Mouse (Mus musculus) kidney, embryonic 16.5 days (tissue): ENCODE results near the gene Gm10961. TPM values are rescaled to one million over a fixed set of nuclear protein-coding genes. Genes with fewer than 3 reads are reported as not detected.

Source experiments
- ATAC-seq: fragments of 200-750 bp; cut with Nextera tagmentation; 2 replicates; pipeline ENCODE4 v1.8.0; 2017; ENCODE audit warnings: moderate TSS enrichment; ENCODE audit not compliant: low FRiP score, low TSS enrichment
- H3K27ac ChIP-seq: fragments of 300-500 bp; sonication (generic); 2 replicates; pipeline ENCODE4 v1.5.1; 2014; ENCODE audit warnings: low read length
- H3K27me3 ChIP-seq: fragments of 300-500 bp; sonication (generic); 2 replicates; pipeline ENCODE4 v1.6.1; 2014; ENCODE audit warnings: low read length, control low read depth, mixed read lengths; ENCODE audit not compliant: insufficient read depth
- H3K36me3 ChIP-seq: fragments of 300-500 bp; sonication (generic); 2 replicates; pipeline ENCODE4 v1.6.1; 2014; ENCODE audit warnings: low read length, control low read depth, mixed read lengths; ENCODE audit not compliant: insufficient read depth
- H3K4me1 ChIP-seq: fragments of 300-500 bp; sonication (generic); 2 replicates; pipeline ENCODE4 v1.6.1; 2014; ENCODE audit warnings: low read length, control low read depth, mixed read lengths; ENCODE audit not compliant: insufficient read depth
- H3K4me2 ChIP-seq: fragments of 300-500 bp; sonication (generic); replicated peaks from 2 replicates; pipeline ENCODE4 v1.6.1; 2014; ENCODE audit warnings: low read depth, low read length
- H3K4me3 ChIP-seq: fragments of 300-500 bp; sonication (generic); 2 replicates; pipeline ENCODE4 v1.5.1; 2014; ENCODE audit warnings: mild to moderate bottlenecking, low read length
- H3K9ac ChIP-seq: fragments of 300-500 bp; sonication (generic); replicated peaks from 2 replicates; pipeline ENCODE4 v1.6.1; 2014; ENCODE audit warnings: low read length
- H3K9me3 ChIP-seq: fragments of 300-500 bp; sonication (generic); 2 replicates; pipeline ENCODE4 v1.6.1; 2016; ENCODE audit warnings: low read length, control low read depth
- WGBS: fragments of 180-500 bp; shearing (Covaris S2); extraction: QIAGEN DNeasy Blood & Tissue Kit; methylation state at CpG from one replicate; pipeline ENCODE4 v1.1.7; 2014; 5-methylcytosine and 5-hydroxymethylcytosine counted together
- polyA plus RNA-seq: library from polyadenylated mRNA; unstranded; fragments of >200 nt; fragmentation: Nextera tagmentation; extraction: Ambion mirVana; gene quantifications from 2 replicates; pipeline ENCODE4 v1.2.1, GENCODE M21; 2015

The Gm10961 gene
- polyA plus RNA-seq, 1 experiment from 2014 or later, result not detected

DNA sequence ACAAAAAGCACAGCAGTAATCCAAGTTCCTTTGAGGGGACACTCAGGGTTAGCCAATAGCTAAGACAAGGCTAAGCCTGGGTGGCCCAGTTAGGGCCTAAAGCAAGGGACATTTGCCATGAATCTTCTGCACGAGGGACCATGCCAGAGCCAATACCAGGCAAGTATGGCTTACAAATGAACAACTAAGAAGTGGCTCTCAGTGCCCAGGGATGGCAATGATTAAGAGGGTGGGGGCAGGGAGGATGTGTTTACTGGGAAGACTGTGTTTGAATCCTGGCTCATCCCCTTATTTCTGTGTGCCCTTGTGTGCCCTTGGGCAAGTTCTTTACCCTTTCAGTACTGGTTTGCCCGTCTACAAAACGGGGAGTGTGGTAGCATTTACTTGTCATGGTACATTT is 21.7 kb upstream of the Gm10961 start:
- WGBS, result 52% methylated on average over 3 of the region's 3 CpGs
- H3K4me1 ChIP-seq, result peaks cover 12% of the 10 kb centered on the region; the same call in 1 of the 2 replicates
- peaks cover 21% of the 10 kb centered on the region for H3K36me3 ChIP-seq
- H3K9ac ChIP-seq, result no peak overlapping the region
- no peak overlapping the region for H3K4me2 ChIP-seq
- no peaks in the 10 kb centered on the region for H3K9me3 ChIP-seq
- H3K4me3 ChIP-seq, result no peak overlapping the region
- H3K27me3 ChIP-seq, result peaks cover 4% of the 10 kb centered on the region; the same call in 1 of the 2 replicates
- H3K27ac ChIP-seq, result no peak overlapping the region
- ATAC-seq, result 0 out of 2 replicates have a peak, but pooled peaks have one; percentile 19

DNA sequence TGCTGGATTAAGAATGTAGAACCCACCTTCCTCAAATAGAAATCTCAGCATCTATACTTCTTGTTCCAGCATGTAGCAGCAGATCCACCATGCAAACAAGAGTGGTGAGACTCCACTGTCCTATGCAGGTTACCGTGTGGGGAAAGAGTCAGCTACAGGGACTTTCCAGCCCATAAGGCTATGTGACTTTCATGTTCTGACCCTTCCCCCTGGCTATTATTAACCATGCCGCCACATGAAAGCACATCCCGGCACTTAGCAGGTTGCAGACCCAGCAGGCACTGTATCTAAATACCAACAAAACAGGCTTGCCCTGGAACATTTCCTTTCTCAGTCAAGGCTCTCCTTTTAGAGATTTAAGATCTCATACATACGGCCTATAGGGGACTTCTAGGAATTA is 19.7 kb upstream of the Gm10961 start:
- Histone ChIP-seq H3K4me3 (no peak overlapping the region), H3K4me1 (peaks cover 12% of the 10 kb centered on the region; the same call in 1 of the 2 replicates), H3K4me2 (no peak overlapping the region), H3K27ac (no peak overlapping the region), H3K36me3 (peaks cover 42% of the 10 kb centered on the region), H3K27me3 (no peaks in the 10 kb centered on the region; the same call in 1 of the 2 replicates), H3K9me3 (no peaks in the 10 kb centered on the region), H3K9ac (no peak overlapping the region)
- ATAC-seq, result no peak
- WGBS, result 46% methylated on average over 4 of the region's 4 CpGs

DNA sequence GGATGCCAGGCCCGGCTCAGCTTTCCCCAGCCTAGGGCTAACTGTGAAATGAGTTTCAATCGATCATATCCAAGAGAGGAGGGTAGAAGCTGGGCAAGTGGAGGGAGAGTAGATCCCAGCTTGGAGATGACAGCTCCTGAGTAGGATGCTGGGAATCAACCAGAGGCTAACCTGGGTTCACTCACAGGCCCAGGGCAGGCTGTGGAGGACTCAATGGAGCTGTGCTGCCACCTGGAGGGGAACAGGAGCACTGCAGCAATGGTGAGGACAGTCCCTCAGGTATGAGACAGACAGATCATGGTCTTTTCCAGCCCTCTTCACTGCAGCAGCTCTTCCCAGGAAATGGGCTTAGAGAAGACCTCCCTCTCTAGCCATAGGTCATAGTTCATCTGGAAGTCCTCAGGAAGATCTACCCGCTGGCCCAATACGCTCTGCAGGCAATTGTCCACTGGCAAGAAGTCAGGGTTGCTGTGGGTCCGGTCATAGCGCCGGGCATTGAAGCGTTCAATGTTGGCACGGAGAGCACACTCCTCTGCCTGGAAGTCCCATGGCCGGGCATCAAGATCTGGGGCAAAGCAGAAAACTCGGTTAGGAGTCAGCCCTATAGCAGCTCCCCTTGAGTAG is 18.1 kb upstream of the Gm10961 start:
- 83% methylated on average over 11 of the region's 11 CpGs for WGBS
- ATAC-seq, result peak; percentile 73
- no peaks in the 10 kb centered on the region for H3K27me3 ChIP-seq

DNA sequence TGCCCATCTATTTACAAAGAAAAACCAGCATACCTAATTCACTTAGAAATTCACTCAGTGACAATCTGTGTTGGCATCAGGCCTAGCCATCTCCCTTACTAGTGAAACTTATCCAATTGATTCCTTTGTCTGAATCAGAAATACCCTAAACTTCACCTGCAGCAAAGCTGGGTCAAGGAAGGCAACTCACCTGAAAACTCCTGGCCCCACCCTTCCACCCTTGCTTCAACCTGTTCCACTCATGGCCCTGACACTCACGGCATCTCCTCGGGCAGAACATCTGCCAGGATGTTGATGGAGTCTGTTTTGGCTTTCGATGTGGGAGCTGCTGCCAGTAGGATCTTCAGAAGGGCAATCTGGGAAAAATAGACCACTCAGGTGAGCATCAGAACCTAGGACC is 13.3 kb upstream of the Gm10961 start:
- no peak overlapping the region for H3K27ac ChIP-seq
- H3K9me3 ChIP-seq, result no peaks in the 10 kb centered on the region
- WGBS, result 93% methylated on average over 3 of the region's 3 CpGs
- peaks cover 83% of the 10 kb centered on the region for H3K36me3 ChIP-seq
- H3K4me1 ChIP-seq, result no peaks in the 10 kb centered on the region
- H3K4me3 ChIP-seq, result no peak overlapping the region
- no peaks in the 10 kb centered on the region for H3K27me3 ChIP-seq
- no peak overlapping the region for H3K9ac ChIP-seq
- H3K4me2 ChIP-seq, result no peak overlapping the region
- no peak for ATAC-seq

More for the DNA sequence above, 18.1 kb upstream of the Gm10961 start:
- peaks cover 57% of the 10 kb centered on the region for H3K36me3 ChIP-seq
- peaks cover 12% of the 10 kb centered on the region; the same call in 1 of the 2 replicates for H3K4me1 ChIP-seq
- no peak overlapping the region for H3K4me3 ChIP-seq
- H3K9me3 ChIP-seq, result no peaks in the 10 kb centered on the region
- H3K27ac ChIP-seq, result no peak overlapping the region
- H3K9ac ChIP-seq, result no peak overlapping the region
- no peak overlapping the region for H3K4me2 ChIP-seq

DNA sequence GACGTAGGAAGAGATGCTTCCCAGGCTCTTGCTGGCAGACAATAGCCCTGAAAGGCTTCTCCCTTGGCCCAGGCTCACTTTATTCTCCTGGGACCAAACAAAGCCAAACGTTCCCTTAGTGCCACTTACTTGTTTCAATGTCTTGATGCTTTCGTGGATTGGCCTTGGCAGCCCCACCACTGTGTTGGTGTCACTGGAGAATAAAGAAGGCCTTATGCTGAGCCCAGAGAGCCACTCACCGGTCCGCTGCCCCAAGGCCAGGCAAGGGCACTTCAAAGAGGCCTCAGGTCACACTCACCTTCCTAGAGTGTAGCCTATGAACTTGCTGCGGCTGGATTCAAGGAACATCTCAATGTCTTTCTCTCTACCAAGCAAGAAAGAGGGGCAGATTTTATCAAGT is 11.2 kb upstream of the Gm10961 start:
- no peaks in the 10 kb centered on the region for H3K27me3 ChIP-seq
- no peak overlapping the region for H3K4me3 ChIP-seq
- no peak overlapping the region for H3K27ac ChIP-seq
- no peaks in the 10 kb centered on the region for H3K4me1 ChIP-seq
- no peaks in the 10 kb centered on the region for H3K9me3 ChIP-seq
- WGBS, result 85% methylated on average over 6 of the region's 6 CpGs
- ATAC-seq, result no peak
- peaks cover 85% of the 10 kb centered on the region for H3K36me3 ChIP-seq
- H3K4me2 ChIP-seq, result no peak overlapping the region
- H3K9ac ChIP-seq, result no peak overlapping the region

DNA sequence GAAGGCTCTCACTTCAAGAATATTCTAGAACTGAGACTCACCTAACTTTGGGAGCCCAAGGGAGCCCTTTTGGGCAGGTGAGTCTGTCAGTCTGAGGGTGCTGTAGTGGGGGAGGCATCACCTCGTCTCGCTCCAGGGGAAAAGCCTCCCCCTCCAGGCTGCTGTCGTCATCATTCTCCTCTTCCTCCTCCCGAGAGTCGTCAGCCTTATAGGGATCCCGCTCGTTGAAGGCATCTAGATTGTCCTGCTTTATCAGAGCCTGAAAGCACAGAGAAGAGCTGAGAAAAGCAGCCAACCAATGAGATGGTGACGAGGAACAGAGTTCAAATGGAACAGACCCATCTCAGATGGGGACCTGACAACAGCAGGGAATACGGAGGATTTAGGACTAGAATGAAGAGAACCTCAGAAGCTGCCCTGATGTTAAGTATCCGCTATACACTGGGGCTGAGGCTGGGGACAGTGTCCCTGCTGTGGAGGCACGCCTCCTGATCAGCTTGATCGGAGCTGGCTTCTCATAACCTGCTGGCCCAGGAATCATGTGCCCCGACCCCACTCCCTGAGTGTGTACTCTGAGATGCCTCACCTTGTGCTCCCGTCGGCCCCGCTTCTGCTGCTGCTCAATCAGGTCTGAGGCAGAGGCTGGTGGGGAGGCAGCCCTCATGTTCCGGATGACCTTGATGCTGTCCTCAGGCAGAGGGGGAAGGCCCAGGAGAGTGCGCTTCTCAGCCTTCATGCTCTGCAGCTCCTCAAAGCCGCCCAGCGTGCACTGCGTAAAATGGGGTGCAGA is 9.6 kb upstream of the Gm10961 start:
- WGBS, result 86% methylated on average over 21 of the region's 21 CpGs

DNA sequence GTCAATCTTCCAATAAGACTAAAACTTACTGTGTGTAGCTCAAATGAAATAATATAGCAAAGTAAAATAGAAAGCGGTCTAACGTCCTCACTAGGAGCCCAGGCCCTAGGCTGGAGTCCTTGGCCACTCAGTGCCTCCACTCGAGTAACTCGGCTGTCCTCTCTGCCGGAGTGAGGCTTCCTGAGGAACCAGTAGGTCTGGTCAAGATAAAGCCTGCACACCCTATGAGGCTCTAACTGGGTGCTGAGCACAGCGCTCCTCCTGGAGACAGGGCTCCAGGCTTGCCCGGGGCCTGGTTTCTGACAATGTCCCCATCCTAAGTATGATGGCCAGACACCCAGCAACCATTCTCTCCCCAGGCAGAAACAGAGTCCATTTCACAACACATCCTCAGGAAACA is 8.6 kb upstream of the Gm10961 start:
- peaks cover 86% of the 10 kb centered on the region for H3K36me3 ChIP-seq
- H3K4me3 ChIP-seq, result no peak overlapping the region
- no peaks in the 10 kb centered on the region for H3K9me3 ChIP-seq
- no peak overlapping the region for H3K27ac ChIP-seq
- H3K4me2 ChIP-seq, result no peak overlapping the region
- no peak overlapping the region for H3K9ac ChIP-seq
- WGBS, result 94% methylated on average over 7 of the region's 7 CpGs
- no peak for ATAC-seq
- no peaks in the 10 kb centered on the region for H3K27me3 ChIP-seq
- H3K4me1 ChIP-seq, result no peaks in the 10 kb centered on the region

More for the DNA sequence above, 9.6 kb upstream of the Gm10961 start:
- ATAC-seq, result no peak
- Histone ChIP-seq H3K4me2 (no peak overlapping the region), H3K4me1 (no peaks in the 10 kb centered on the region), H3K27me3 (no peaks in the 10 kb centered on the region), H3K27ac (no peak overlapping the region), H3K36me3 (peaks cover 85% of the 10 kb centered on the region), H3K9me3 (no peaks in the 10 kb centered on the region), H3K9ac (no peak overlapping the region), H3K4me3 (no peak overlapping the region)

DNA sequence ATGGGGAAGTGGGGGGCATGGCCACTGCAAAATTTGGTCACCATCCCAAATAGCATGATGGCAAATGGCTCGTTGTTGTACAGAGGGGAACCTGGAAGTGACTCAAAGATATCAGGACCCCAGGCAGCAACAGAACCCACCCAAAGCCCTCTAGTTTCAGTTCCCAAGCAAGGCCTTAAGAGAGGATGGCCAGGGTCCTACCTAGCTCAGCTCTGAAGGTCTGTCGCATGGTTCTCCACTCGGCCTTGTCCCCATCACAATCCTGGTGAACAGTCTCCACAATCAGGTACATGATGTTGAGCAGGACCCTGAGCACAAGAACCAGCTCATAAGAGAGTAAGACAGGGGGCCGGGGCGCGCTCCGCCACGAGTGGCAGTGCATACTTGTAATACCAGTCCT is 6.7 kb upstream of the Gm10961 start:
- H3K4me2 ChIP-seq, result no peak overlapping the region
- 95% methylated on average over 8 of the region's 8 CpGs for WGBS
- H3K4me1 ChIP-seq, result no peaks in the 10 kb centered on the region
- H3K9me3 ChIP-seq, result no peaks in the 10 kb centered on the region
- no peaks in the 10 kb centered on the region for H3K27me3 ChIP-seq
- no peak overlapping the region for H3K9ac ChIP-seq
- H3K36me3 ChIP-seq, result peaks cover 71% of the 10 kb centered on the region
- H3K27ac ChIP-seq, result no peak overlapping the region
- ATAC-seq, result no peak
- no peak overlapping the region for H3K4me3 ChIP-seq

DNA sequence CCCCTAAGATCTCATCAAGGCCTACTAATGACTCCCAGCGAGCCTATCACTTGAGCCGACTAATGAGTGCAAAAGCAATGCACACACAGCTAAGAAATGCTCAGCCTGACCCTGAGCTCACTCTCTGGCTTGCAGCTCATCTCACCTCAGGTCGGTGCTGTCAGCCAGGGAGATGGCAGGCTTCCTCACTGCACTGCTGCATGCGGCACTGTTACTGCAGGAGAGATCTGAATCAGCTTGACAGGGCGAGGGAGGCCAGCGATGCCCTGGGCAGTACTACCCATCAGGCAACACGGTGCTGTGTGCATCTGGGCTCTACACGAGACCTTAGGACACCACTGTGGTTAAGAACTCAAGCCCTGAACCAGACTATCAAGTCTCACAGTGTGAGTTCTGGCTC is 5.6 kb upstream of the Gm10961 start:
- no peak overlapping the region for H3K9ac ChIP-seq
- H3K27ac ChIP-seq, result no peak overlapping the region
- WGBS, result 89% methylated on average over 8 of the region's 8 CpGs
- H3K9me3 ChIP-seq, result no peaks in the 10 kb centered on the region
- no peak overlapping the region for H3K4me2 ChIP-seq
- no peak overlapping the region for H3K4me3 ChIP-seq
- peaks cover 64% of the 10 kb centered on the region for H3K36me3 ChIP-seq
- no peaks in the 10 kb centered on the region for H3K27me3 ChIP-seq
- no peak for ATAC-seq
- H3K4me1 ChIP-seq, result peaks cover 6% of the 10 kb centered on the region

DNA sequence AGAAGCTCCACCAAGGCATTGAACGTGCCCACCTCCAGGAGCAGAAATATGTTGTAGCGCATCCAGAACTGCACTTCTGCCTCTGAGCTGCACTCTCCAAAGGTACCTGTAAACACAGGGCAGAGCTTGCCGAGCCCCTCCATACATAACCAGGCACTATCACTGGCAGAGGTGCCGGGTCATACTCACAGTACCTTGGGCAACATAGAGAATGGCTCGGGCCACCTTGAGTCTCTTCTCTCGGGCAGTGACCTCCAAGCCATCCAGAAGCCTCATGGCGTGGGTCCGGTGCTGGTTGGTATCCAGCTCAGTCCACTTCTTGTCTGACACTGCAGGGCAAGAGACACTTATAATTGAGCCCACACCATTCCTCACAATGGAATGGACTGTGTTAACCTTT is 4.4 kb upstream of the Gm10961 start:
- H3K27me3 ChIP-seq, result no peaks in the 10 kb centered on the region
- no peaks in the 10 kb centered on the region for H3K9me3 ChIP-seq
- H3K4me2 ChIP-seq, result no peak overlapping the region
- ATAC-seq, result no peak
- peaks cover 8% of the 10 kb centered on the region for H3K4me1 ChIP-seq
- WGBS, result 96% methylated on average over 8 of the region's 8 CpGs
- peaks cover 55% of the 10 kb centered on the region for H3K36me3 ChIP-seq
- H3K4me3 ChIP-seq, result no peak overlapping the region
- H3K9ac ChIP-seq, result no peak overlapping the region
- H3K27ac ChIP-seq, result no peak overlapping the region
